Mouse (Mus musculus): ENCODE results near the gene Tnfaip1. TPM values are rescaled to one million over a fixed set of nuclear protein-coding genes. Genes with fewer than 3 reads are reported as not detected.
A peak's percentile ranks its signal among the peaks of the same experiment; 100 is the strongest.

Tnfaip1 gene
- polyA plus RNA-seq, 1 experiment from 2014 or later, result 64.6 TPM

GRCm38 (mm10) chr11:78497071-78497541 is 39.0 kb downstream of the Tnfaip1 start:
- H3K4me1 ChIP-seq (replicated peaks), result peaks cover 36% of the 10 kb centered on the region
- H3K27me3 ChIP-seq, result 0 out of 2 replicates have a peak, but pooled peaks cover 8% of the 10 kb centered on the region
- ATAC-seq (ENCODE audit: low FRiP score, low read depth), result peak; percentile 83
- peak overlapping the region; percentile 85 for H3K4me3 ChIP-seq
- peak overlapping the region; percentile 81 for H3K4me2 ChIP-seq
- H3K27ac ChIP-seq (replicated peaks), result peak overlapping the region; percentile 96
- no peaks in the 10 kb centered on the region for H3K36me3 ChIP-seq
- under 1% methylated on average over 44 of the region's 44 CpGs for WGBS
- H3K9me3 ChIP-seq, result no peaks in the 10 kb centered on the region
- peak overlapping the region; percentile 92 for H3K9ac ChIP-seq

- Histone ChIP-seq H3K9me3 (no peaks in the 10 kb centered on the region), H3K4me2 (peak overlapping the region; percentile 81), H3K4me3 (peak overlapping the region; percentile 85), H3K27ac (replicated peaks) (no peak overlapping the region), H3K4me1 (replicated peaks) (peaks cover 42% of the 10 kb centered on the region), H3K9ac (peak overlapping the region; percentile 92), H3K27me3 (0 out of 2 replicates have a peak, but pooled peaks cover 6% of the 10 kb centered on the region), H3K36me3 (no peaks in the 10 kb centered on the region)
- WGBS, result 6% methylated on average over 6 of the region's 6 CpGs
- ATAC-seq (ENCODE audit: low FRiP score, low read depth), result no peak
These were observed 40.2 kb downstream of the Tnfaip1 start for GRCm38 (mm10) chr11:78495904-78496303.

- Histone ChIP-seq H3K4me3 (peak overlapping the region; percentile 21), H3K4me2 (peak overlapping the region; percentile 53), H3K4me1 (replicated peaks) (peaks cover 29% of the 10 kb centered on the region), H3K27me3 (no peaks in the 10 kb centered on the region), H3K9ac (no peak overlapping the region), H3K36me3 (peaks cover 22% of the 10 kb centered on the region), H3K9me3 (no peaks in the 10 kb centered on the region), H3K27ac (replicated peaks) (no peak overlapping the region; the same call in 1 of the 2 replicates)
- 6% methylated on average over 48 of the region's 48 CpGs for WGBS
- peak; percentile 83 for ATAC-seq (ENCODE audit: low FRiP score, low read depth)
These were observed 45.3 kb downstream of the Tnfaip1 start for GRCm38 (mm10) chr11:78490781-78491241.

- WGBS, result 2% methylated on average over 8 of the region's 8 CpGs
- no peaks in the 10 kb centered on the region for H3K27me3 ChIP-seq
- no peaks in the 10 kb centered on the region for H3K9me3 ChIP-seq
- ATAC-seq (ENCODE audit: low FRiP score, low read depth), result no peak
- no peak overlapping the region for H3K9ac ChIP-seq
- H3K4me3 ChIP-seq, result no peak overlapping the region
- peaks cover 14% of the 10 kb centered on the region for H3K4me1 ChIP-seq (replicated peaks)
- H3K36me3 ChIP-seq, result peaks cover 30% of the 10 kb centered on the region
- no peak overlapping the region for H3K27ac ChIP-seq (replicated peaks)
- no peak overlapping the region for H3K4me2 ChIP-seq
These were observed 48.0 kb downstream of the Tnfaip1 start for GRCm38 (mm10) chr11:78488168-78488567.

GRCm38 (mm10) chr11:78483639-78484038 is 52.5 kb downstream of the Tnfaip1 start:
- no peak overlapping the region for H3K4me3 ChIP-seq
- H3K4me2 ChIP-seq, result no peak overlapping the region
- ATAC-seq (ENCODE audit: low FRiP score, low read depth), result no peak
- H3K9ac ChIP-seq, result no peak overlapping the region
- 66% methylated on average over 7 of the region's 7 CpGs for WGBS
- no peaks in the 10 kb centered on the region for H3K9me3 ChIP-seq
- no peaks in the 10 kb centered on the region for H3K4me1 ChIP-seq (replicated peaks)
- H3K36me3 ChIP-seq, result peaks cover 61% of the 10 kb centered on the region
- H3K27ac ChIP-seq (replicated peaks), result no peak overlapping the region
- no peaks in the 10 kb centered on the region for H3K27me3 ChIP-seq

GRCm38 (mm10) chr11:78475289-78475688 is 60.8 kb downstream of the Tnfaip1 start:
- WGBS, result 82% methylated on average over 3 of the region's 3 CpGs
- no peaks in the 10 kb centered on the region for H3K27me3 ChIP-seq

More at GRCm38 (mm10) chr11:78475289-78475688, 60.8 kb downstream of the Tnfaip1 start:
- ATAC-seq (ENCODE audit: low FRiP score, low read depth), result no peak
- Histone ChIP-seq H3K4me2 (no peak overlapping the region), H3K36me3 (peaks cover 15% of the 10 kb centered on the region; the same call in 1 of the 2 replicates), H3K4me1 (replicated peaks) (no peaks in the 10 kb centered on the region), H3K9me3 (no peaks in the 10 kb centered on the region), H3K9ac (no peak overlapping the region), H3K27ac (replicated peaks) (no peak overlapping the region), H3K4me3 (no peak overlapping the region)

Other genes starting within 250 kb of the Tnfaip1 start
- 0.26 and 0.32 TPM in 2 replicates for gene BC030499, start 245.5 kb downstream of the Tnfaip1 start, polyA plus RNA-seq (2015; fragmentation: Nextera tagmentation; extraction: Ambion mirVana)
- gene Spag5, start 234.8 kb downstream of the Tnfaip1 start, polyA plus RNA-seq (2015; fragmentation: Nextera tagmentation; extraction: Ambion mirVana), result 9.7 and 14.0 TPM in 2 replicates
- gene Aldoc, start 213.4 kb downstream of the Tnfaip1 start, polyA plus RNA-seq (2015; fragmentation: Nextera tagmentation; extraction: Ambion mirVana), result 318 and 319 TPM in 2 replicates
- 84.6 and 92.9 TPM in 2 replicates for gene Pigs, start 207.9 kb downstream of the Tnfaip1 start, polyA plus RNA-seq (2015; fragmentation: Nextera tagmentation; extraction: Ambion mirVana)
- gene Unc119, start 192.8 kb downstream of the Tnfaip1 start, polyA plus RNA-seq (2015; fragmentation: Nextera tagmentation; extraction: Ambion mirVana), result 88.3 and 94.3 TPM in 2 replicates
- not detected in 2 replicates for gene Foxn1, start 149.8 kb downstream of the Tnfaip1 start, polyA plus RNA-seq (2015; fragmentation: Nextera tagmentation; extraction: Ambion mirVana)
- not detected in 2 replicates for gene Slc13a2, start 114.1 kb downstream of the Tnfaip1 start, polyA plus RNA-seq (2015; fragmentation: Nextera tagmentation; extraction: Ambion mirVana)
- gene Slc46a1, start 70.6 kb downstream of the Tnfaip1 start, polyA plus RNA-seq (2015; fragmentation: Nextera tagmentation; extraction: Ambion mirVana), result 26.0 and 28.4 TPM in 2 replicates
- 47.3 and 53.2 TPM in 2 replicates for gene Sarm1, start 38.6 kb downstream of the Tnfaip1 start, polyA plus RNA-seq (2015; fragmentation: Nextera tagmentation; extraction: Ambion mirVana)
- 157 and 165 TPM in 2 replicates for gene Vtn, start 37.2 kb downstream of the Tnfaip1 start, polyA plus RNA-seq (2015; fragmentation: Nextera tagmentation; extraction: Ambion mirVana)
- gene Sebox, start 32.9 kb downstream of the Tnfaip1 start, polyA plus RNA-seq (2015; fragmentation: Nextera tagmentation; extraction: Ambion mirVana), result 0.12 and 0.14 TPM in 2 replicates
- 88.0 and 91.8 TPM in 2 replicates for gene Tmem199, start 24.2 kb downstream of the Tnfaip1 start, polyA plus RNA-seq (2015; fragmentation: Nextera tagmentation; extraction: Ambion mirVana)
- gene Poldip2, start 24.1 kb downstream of the Tnfaip1 start, polyA plus RNA-seq (2015; fragmentation: Nextera tagmentation; extraction: Ambion mirVana), result 181 and 189 TPM in 2 replicates
- 121 and 125 TPM in 2 replicates for gene Ift20, start within 50 bp of the Tnfaip1 start, polyA plus RNA-seq (2015; fragmentation: Nextera tagmentation; extraction: Ambion mirVana)
- 44.5 and 45.7 TPM in 2 replicates for gene Tmem97, start 14.4 kb upstream of the Tnfaip1 start, polyA plus RNA-seq (2015; fragmentation: Nextera tagmentation; extraction: Ambion mirVana)
- gene Nlk, start 161.0 kb upstream of the Tnfaip1 start, polyA plus RNA-seq (2015; fragmentation: Nextera tagmentation; extraction: Ambion mirVana), result 22.4 and 24.0 TPM in 2 replicates
- 28.0 and 28.4 TPM in 2 replicates for gene Ccnq, start 215.4 kb upstream of the Tnfaip1 start, polyA plus RNA-seq (2015; fragmentation: Nextera tagmentation; extraction: Ambion mirVana)

All from hindbrain, embryonic 15.5 days (tissue).